Mouse (Mus musculus): ENCODE measurements around the gene Myf6. TPM values are rescaled to one million over a fixed set of nuclear protein-coding genes. Genes with fewer than 3 reads are reported as not detected.

The Myf6 gene
- total RNA-seq, 1 experiment from 2014 or later: not detected

Small RNA genes within 50 kb of the gene (microRNA-seq; reads per million reads assigned to microRNA genes)
- gene Gm44403: 0 reads per million in 2 experiments

Other genes with a start within 250 kb of the Myf6 start
- gene Lin7a, start 223.1 kb downstream of the Myf6 start, total RNA-seq (2021): 1.9 and 3.3 TPM in 2 replicates
- gene Myf5, start 8.6 kb downstream of the Myf6 start, total RNA-seq (2021): not detected in 2 replicates
- 0.19 and 0.41 TPM in 2 replicates for gene Ptprq, start 225.3 kb upstream of the Myf6 start, total RNA-seq (2021)